Mouse (Mus musculus) 3T3-L1 (cell line): ENCODE data around the gene Crat.
"Not testable (repeated sequence)": the region's sequence is repeated elsewhere in the genome, so short reads cannot be mapped to it uniquely, and the experiment has no call there.

Experiments
- DNase-seq: peaks from one replicate; pipeline ENCODE4 v3.0.0-alpha.2; 2015; ENCODE audit warnings: low read depth, low spot score

The Crat gene

DNA sequence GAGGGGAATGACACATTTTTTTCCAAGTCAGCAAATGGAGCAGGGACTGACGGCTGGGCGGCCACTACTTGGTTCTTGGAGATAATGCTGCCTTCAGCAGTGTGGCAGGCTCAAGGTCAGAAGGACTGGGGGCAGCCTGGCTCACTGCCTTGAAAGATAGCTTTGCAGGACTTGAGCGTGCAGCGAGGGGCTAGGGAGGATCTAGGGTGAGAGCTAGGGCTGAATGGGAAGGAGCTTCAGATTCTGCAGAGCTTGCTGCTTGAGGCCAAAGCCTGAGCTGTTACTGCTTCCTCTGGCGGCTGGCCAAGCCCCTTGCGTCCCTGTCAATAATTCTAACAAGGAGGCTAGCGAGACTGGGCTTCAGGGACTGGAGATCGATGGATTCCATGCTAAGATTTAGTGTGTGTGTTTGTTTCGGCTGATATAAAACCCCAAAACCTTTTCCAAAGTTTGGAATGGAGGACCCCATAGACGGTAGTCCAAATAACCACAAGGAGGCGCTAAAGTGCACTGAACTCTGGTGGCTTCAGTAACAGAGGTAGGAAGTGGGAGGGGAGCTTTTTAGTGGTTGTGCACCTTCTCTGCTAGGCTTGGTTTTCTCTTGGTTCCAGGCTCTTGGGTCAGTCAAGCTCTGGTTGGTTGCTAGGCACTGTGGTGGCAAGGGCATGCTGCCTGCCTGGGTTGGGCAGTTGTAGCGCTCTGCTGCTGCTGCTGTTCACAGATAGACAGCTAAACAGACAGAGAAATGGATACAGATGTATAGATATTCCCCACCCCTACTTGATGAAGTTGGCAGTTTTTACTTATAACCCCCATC is 25.3 kb upstream of the Crat start:
- peak; percentile 97 for DNase-seq

DNA sequence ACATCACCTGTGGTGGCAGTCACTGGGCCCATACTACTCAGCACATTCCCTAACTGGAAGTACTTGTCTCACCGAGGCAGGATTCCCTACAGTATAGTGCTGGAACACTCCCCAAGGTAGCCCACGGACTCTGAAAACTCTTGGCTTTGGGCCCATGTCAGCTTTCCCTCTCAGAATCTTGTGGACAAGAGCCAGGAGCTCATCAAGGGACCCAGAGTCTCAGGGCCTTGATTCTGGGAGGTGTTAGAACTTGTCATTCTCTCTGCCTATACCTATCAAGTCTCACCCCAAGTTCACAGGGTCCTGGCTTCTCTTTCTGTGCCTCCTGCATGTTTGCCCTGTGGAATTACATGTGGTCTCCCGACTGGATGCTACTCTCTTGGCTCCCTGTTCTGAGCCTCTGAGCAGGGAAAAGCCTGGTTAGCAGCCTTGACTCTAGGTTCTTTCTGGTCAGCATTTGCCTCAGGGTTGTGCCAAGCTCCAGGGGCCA is 24.6 kb upstream of the Crat start:
- DNase-seq = peak; percentile 90

DNA sequence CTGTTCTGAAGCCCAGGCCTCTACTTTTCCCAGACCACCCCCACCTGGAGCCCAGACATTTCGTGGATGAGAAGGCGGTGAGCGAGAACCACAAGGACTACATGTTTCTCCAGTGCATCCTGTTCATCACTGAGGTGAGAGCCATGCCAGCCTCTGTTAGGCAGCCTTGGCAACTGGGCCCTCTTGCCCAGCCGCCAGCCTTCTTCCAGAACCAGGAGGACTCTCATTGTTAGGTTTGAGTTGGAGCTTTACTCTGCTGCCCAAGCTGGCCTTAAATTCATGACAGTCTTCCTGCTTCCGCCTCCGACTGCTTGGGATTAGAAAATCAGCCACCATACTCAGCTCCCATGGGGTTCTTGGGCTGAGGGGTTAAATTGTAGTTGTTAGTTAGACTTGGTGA is 24.0 kb upstream of the Crat start:
- DNase-seq = no peak

DNA sequence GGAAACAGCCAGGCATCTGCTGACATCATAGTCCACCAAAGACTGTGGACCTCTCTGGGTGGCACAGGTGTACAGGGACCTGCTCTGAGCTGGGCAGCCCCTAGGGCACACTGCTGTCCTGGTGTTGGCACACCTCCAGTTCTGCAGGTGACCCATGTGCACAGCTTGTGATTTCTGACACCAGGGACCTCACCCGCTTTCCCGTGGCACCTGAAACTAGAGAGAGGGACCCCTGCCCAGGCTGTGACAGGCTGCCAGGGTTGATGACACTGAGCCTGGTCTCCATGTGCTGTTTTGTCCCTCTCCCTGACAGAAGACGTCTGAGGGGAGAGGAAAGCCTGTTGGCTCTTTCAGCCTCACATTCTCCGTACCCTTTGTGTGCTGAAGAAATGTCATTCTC is 22.2 kb upstream of the Crat start:
- DNase-seq = no peak

DNA sequence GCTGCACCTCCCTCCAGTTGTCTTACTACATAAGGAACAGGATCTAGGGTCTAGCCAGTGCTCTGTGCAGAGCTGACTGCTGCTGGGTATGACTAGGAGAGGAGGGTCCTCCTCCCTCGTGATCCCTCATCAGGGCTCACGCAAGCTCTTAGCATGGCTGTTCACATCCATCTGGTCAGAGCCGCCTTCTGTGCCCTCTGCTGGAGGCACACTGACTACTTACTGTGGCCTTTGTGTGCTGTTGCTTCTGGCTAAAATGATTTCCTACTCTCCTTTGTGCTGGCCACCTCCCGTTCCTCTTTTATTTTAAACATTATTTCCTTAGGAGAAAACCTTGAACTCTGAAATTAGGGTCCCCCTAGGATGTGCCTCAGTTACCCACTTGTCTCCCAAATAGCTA is 21.2 kb upstream of the Crat start:
- no peak for DNase-seq

DNA sequence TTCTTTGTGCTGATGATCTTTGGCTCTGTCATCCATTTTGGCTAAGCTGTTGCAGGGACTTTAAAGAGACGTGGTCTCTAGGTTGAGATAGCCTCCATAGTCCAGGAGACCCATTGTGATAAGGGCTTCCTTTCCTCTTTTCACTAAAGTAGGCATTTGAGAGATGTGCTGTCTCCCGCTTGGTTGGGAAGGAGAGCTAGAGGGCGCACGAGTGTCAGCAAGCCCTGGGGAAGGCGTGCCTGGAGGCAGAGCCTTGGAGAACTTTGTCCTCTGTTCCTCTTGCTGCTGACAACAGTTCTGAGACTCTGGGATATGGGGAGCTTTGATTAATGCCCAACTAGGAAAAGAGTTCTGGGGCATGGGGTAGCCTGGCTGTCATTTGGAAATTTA is 20.5 kb upstream of the Crat start:
- DNase-seq = no peak

DNA sequence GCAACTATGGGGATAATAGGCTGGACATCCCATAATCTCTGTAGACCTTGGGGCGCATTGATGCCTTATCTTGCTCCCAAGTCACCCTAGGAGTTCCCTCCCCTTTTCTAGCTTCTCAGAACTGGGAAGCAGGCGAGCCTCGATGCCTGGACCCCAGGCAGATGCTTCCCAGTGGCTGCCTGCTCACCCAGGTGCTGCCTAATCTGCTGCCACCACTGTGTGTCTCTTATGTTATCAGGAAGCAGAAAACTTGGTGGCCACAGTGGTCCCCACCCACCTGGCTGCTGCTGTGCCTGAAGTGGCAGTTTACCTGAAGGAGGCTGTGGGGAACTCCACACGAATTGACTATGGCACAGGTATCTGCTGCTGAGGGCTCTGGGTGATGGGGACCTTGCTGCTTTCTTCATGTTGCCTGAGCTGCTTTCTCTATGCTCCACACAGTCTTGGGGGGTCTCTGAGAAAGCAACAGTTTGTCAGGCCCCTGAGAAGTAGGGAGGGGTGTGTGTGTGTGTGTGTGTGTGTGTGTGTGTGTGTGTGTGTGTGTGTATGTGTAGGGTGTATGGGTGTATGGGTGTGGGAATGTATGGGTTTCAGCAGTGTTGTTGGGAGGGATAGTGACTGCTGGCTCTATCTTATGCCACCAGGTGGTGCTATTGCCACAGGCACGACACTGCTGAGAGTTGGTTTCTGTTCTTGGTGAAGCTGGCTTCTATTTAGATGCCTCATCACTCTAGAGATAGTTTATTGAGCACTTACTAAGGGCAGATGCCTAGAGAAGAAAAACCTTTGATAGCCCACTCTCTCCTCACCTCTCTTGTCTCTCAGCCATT is 19.9 kb upstream of the Crat start:
- DNase-seq = peak; percentile 88

DNA sequence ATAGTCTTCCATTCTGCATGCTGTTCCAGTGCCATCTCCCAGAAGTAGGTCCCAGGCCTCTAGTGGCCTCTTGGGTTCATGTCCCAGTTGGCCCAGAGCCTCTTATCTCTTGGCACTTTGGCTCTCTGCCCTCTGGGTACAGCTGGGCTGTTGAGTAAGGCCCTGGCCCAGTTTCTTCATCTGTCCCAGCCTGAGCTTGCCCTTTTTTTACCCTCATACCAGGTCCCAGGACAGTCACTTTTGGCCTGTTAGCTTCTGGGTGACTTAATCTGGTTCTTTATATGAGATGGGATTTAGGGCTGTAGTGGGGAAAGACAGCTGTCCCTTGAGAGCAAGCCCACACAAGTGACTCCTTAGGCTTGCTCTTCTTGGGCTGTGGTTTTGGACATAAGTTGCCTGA is 13.5 kb upstream of the Crat start:
- DNase-seq = peak; percentile 32

DNA sequence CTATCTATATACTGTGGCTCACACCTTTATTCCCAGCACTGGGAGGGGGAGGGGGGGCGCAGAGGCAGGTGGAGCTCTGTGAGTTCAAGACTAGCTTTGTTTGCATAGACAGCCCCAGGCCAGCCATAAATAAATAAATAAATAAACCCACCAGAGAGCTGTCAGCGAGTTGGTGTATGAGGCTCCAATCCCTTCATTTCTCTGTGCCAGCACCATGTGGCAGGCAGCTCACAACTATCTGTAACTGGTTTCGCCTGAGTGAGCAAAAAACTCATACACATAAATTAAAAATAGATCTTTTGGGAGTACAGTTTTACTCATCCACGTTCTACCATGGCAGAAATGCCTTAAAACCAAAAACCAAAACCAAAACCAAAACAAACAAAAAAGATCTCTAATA is 5.8 kb upstream of the Crat start:
- no peak for DNase-seq

DNA sequence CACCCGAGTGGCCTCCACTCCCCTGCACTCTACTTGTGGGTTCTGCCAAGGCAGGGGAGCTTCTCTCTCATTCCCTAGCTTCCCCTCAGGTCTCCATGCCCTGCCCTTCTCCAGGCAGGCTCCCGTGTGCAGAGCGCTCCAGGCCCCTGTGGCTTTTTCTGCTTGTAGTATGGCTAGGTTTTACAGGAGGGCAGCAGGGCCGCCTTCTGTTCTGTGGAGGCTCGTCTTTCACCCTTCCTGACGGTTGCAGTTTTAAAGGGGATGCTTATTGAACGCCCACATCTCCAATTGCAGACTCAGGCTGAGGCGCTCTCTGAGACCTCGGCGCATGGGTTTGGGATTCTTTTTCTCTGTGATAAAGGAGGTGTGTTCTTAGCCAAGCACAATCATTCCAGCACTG is 3.5 kb upstream of the Crat start:
- DNase-seq = no peak

DNA sequence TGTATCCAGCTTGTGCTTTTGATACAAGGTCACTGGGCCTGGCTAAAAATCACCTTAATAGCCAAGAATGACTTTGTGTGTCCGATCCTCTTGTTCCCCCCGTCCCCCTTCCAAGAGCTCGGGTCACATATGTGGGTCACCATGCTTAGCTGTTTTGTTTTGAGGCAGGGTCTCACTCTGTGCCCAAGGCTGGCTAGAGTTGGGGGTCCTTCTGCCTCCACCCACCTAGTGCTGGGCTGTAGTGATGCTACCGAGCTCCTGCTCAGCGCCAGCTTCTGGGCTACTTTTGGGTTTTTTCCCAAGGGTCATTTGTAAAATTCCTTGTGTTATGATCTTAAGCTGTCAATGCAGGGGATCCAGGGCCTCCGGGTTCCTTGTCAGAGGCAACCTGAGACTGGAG is 2.6 kb upstream of the Crat start:
- DNase-seq = no peak

DNA sequence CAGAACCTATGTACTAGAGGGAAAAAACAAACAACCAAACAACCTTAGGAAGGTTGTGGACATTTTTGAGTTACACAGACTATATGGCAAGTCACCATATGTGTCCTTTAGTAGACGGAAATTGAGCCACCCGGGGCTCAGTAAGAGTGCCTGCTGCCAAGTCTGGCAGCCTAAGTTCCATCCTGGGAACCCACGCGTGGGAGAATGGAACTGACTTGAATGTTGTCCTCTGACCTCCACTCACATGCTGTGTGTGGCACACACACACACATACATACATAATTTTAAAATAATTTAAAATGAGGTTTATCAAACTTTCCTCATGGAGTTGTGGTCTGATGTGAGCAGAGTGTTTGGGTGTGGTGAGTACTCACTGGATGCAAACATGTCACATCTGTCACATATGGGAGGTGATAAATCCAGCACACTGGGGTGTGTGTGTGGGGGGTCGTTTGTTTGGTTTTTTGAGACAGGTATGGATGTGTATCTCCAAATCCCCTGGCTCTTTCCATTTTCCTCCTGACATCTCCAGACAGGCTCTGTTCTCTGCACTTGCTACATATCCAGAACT is 2.1 kb upstream of the Crat start:
- no peak for DNase-seq

DNA sequence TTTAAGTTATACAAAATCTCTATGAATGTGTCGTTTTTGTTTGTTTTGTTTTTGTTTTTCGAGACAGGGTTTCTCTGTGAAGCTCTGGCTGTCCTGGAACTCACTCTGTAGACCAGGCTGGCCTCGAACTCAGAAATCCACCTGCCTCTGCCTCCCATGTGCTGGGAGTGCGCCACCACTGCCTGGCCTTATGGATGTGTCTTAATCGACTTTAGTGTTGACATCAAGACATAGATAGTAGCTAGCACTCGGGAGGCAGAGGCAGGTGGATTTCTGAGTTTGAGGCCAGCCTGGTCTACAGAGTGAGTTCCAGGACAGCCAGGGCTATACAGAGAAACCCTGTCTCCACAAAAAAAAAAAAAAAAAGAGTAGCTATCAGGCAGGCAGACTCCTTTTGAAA is 1.5 kb upstream of the Crat start:
- DNase-seq = not testable (repeated sequence)

DNA sequence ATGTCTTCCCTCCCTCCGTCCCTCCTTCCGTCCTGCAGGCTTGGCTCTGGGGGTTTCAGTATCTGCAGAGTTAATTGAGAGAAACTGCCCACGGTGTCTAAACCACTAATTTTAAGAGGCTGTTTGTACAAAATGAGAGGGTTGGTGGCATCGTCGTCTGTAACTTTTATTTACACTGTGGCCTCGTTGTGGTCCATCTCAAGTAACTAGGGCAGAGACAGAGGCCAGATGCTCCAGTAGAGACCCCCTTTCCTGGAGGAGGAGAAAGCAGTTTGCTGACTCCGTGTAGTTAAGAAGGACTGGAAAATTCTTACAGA is 994 bp upstream of the Crat start:
- no peak for DNase-seq

DNA sequence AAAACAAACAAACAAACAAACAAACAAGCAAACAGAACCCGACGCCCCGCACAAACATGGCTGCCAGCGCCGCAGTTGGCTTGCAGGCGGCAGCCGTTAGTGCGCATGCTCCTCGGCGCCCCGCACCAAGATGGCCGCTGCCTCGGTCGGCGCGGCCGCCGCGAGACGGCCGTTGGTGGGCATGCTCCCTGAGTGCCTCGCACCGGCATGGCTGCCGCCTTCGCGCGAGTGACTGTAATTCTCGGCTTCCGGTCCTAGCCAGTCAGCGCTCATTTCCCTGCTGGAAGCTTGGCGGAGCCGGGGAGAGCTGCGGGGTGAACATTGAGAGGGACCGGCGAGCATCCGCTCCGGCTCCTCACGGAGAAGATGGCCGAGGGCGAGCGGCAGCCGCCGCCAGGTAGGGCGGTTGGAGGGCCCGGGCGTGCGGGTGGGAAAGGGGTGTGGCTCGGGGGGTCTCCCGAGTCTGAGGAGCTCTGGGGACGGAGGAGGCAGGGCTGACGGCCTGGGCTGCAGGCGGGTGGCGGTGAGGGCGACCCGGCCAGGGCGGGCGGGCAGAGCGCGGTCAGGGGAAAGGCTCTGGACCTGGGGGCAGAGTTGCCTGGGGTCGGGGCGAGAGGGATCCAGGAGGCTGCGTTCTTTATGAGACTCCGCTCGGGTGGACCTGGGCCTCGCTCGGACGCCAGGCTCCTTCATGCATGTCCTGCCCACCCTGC is 479 bp upstream of the Crat start, which contains the start of gene Ptpa:
Gene Ptpa, plus strand, starts transcription at position 104 of the 713 bp plus-strand sequence.
- DNase-seq = peak; percentile 85

DNA sequence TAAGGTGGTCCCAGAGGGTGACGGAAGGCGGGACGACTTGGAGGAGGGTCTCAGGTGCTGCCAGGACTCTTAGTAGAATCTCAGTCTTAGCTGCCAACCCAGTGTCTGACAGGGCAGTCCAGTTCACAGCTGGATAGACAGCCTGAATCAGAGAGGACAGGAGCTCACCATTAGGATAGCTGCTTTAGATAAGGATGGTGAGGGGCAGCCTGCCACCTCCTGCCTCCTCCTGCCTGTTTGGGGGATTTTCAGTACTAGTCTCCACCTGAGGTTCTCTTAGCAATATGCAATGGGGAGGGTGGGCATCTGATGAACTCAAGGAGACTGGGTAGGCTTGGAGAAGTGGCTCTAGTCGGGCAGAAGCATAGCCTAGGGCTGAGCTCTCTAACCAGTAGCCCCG is 932 bp downstream of the Crat start:
- no peak for DNase-seq

DNA sequence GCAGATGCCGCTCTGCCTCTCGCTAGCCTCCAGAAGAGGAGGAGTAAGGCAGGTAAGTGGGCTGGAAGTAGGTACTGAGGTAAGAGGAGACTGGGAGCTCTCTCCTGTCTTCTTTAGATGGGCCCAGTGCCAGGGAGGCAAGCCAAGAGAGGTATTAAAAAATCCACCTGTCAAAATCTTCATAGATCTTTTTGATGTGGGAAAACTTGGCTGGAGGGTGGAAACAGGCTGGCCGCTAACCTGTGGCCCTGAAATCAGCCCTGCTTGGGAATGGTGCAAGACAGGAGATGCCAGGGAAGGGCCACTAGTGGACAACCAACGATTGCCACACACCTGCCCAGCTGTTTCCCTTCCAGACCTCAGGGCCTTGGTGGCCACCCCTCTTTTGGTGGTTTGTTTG is 1.5 kb downstream of the Crat start:
- no peak for DNase-seq

DNA sequence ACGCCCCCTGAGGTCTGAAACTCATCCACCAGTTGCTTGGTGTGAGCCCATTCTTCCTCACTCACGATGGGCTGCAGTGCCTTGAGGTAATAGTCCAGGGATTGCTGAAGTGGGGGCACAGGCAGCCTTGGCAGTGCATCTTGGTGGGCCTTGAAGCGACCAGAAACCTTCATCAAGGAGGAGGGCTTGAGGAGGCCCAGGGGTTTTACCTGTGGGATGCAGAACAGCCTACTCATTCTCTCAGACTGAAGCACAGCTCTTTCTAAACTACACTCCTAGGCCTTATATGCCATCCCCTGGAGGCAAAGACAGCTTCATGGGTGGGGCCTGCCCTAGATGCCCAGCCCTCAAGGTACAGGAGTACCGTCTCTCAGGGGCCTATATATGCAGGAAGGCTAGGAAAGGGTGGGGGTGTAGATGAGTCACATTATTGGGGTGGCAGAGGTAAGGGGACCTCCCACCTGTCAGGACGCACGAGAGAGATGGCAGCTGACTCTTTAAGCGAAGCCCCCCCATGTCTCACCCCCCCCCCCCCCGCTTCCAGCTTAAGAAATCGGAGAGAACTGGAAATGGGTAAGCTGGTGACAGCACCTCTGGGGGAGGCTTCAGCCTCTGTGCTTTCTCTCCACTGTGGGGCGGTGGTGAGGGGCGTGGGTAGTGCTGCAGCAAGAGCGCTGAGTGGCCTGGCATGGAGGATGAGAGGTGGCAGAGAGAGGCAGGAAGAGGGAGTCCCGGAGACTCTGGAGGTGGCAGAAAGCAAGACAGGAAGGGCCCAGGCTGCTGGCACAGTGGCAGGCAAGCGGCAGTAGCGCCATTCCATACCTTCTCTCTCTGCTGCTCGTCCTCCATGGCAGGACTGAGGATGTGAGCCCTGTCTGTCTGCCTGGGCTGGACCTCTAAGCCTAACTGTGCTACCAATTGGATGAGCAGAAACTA is 2.3 kb downstream of the Crat start:
- DNase-seq = no peak

DNA sequence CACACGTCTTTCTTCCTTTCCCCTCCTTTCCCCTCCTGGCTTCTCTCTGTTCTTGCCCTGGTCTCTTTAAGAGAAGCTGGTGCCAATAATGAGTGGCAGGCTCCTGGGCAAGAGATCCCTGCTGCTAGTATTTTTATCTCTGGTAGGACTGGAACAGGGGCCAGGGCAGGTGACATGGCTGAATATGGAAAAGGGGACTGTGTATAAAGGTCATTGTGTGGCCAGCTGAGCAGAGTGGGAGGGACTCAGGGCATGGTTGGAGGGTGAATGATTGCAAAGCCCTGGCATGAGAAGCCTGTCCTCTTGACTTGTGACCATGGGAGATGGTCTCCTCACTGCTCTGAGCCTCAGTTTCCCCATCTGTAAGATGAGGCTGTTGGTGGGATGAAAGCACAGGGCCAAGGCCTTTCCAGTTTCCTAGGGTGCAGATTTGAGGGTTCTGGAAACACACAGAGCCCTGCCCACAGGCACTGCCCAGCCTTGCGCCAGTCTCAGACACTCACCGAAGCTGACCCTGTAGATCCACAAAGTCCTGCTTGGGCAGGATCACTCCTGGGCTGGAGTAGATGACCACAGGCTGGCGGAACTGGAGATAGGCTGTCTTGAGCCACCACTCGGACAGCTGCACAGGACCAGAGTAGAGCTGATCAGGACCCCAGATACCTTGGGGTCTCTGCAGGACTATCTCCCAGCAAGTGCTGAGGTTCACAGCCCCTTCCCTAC is 6.0 kb downstream of the Crat start:
- DNase-seq = no peak

DNA sequence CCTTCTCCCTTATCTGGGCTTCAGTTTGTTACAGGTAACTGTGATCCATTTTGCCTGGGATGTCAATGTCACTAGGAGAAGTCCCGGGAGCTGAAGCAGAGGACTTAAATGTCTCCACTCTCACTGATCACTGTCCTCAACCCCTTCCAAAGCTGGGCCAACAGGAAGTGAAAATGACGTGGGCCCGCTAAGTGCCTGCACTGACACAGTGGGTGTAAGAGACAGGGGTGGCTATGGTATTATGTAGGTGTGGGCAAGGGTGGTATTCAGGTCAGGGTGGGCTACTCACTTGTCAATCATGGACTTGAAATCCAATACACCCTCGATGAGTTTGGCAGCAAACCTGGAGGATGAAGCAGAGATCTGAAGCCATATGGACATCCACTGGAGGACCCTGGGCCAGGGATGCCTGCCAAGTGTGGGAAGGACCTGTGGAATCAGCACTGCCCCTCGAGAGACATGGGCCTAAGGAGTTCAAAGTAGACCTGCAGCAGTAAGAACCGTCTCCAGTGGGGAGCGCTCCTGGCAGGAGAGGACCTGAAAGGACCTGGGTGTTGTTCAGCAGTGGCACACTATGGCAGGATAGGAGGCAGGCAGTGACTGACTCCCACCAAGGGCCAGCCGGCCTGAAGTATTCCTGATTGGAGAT is 7.0 kb downstream of the Crat start:
- no peak for DNase-seq
